Mouse (Mus musculus): ENCODE data around the gene Lamtor2. TPM values are rescaled to one million over a fixed set of nuclear protein-coding genes. Genes with fewer than 3 reads are reported as not detected.

Gene Lamtor2
- total and polyA plus RNA-seq, 3 experiments: 125 to 188 TPM; not detected in 1

DNA sequence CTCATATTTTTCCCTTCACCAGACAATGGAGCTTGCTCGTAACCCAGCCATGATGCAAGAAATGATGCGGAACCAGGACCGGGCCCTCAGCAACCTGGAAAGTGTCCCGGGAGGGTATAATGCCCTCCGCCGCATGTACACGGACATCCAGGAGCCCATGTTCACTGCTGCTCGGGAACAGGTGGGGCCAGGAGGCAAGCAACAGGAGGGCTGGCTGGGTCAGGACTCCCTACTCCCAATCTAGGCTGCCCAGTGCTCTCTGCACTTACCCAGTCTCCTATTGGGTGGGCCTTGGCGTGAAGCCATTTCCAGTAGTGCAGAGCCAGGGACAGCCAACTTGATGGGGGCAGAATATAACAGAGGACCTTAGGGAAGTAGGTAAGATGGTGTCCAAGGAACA, 6.7 kb upstream of the Lamtor2 start (continued):
- TF ChIP-seq ZMIZ1 (IDR thresholded peaks at IDR 0.05; ENCODE audit: low read depth, low read length): no peak

DNA sequence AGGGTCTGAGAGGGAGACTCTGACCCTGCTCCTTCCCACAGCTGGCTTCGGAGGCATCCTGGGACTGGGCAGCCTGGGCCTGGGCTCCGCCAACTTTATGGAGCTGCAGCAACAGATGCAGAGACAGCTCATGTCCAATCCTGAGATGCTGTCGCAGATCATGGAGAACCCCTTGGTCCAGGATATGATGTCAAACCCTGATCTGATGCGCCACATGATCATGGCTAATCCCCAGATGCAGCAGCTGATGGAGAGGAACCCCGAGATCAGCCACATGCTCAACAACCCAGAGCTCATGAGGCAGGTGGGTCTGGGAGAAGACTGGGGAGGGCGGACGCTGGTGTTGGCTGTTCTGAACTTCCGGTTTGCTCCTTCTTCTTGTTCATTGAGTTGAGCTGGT, 3.7 kb upstream of the Lamtor2 start:
- no peak for DNase-seq (ENCODE audit: low read depth, low spot score)
- TF ChIP-seq KAT2A (conservative IDR thresholded peaks at IDR 0.05; ENCODE audit: low read depth, low read length): no peak
- no peak for TF ChIP-seq POLR2AphosphoS2 (IDR thresholded peaks at IDR 0.05; ENCODE audit: low read length)
- TF ChIP-seq MAZ (IDR thresholded peaks at IDR 0.05; ENCODE audit: low read depth, low read length): no peak
- no peak for TF ChIP-seq JUND (IDR thresholded peaks at IDR 0.05; ENCODE audit: low read depth, low read length)
- no peak for TF ChIP-seq UBTF (IDR thresholded peaks at IDR 0.05; ENCODE audit: borderline replicate concordance, insufficient read depth, low read depth, low read length)
- TF ChIP-seq ZC3H11A (IDR thresholded peaks at IDR 0.05; ENCODE audit: low read depth, low read length): no peak
- TF ChIP-seq CTCF (IDR thresholded peaks at IDR 0.05 in 2 of 3, conservative IDR thresholded peaks at IDR 0.05 in 1 of 3; ENCODE audit: control insufficient read depth in 1 of 3, insufficient read depth in 1 of 3, low read depth in 2 of 3, low read length in 3 of 3, poor library complexity in 1 of 3, severe bottlenecking in 1 of 3): no peak
- TF ChIP-seq RCOR1 (IDR thresholded peaks at IDR 0.05; ENCODE audit: low read depth, low read length): no peak
- no peak for TF ChIP-seq E2F4 (IDR thresholded peaks at IDR 0.05; ENCODE audit: borderline replicate concordance, low read depth, low read length)
- TF ChIP-seq MYC (IDR thresholded peaks at IDR 0.05; ENCODE audit: low read depth, low read length): no peak
- no peak for TF ChIP-seq BHLHE40 (IDR thresholded peaks at IDR 0.05; ENCODE audit: borderline replicate concordance, low read depth, low read length)
- TF ChIP-seq MAX (IDR thresholded peaks at IDR 0.05; ENCODE audit: low read length): no peak
- no peak for TF ChIP-seq ZNF384 (IDR thresholded peaks at IDR 0.05; ENCODE audit: low read depth, low read length)
- TF ChIP-seq NELFE (IDR thresholded peaks at IDR 0.05; ENCODE audit: low read depth, low read length): no peak
- no peak for TF ChIP-seq ETS1 (IDR thresholded peaks at IDR 0.05; ENCODE audit: low read depth, low read length)
- H3K9ac ChIP-seq (ENCODE audit: control insufficient read depth, low read depth, low read length, poor library complexity, severe bottlenecking): no peak overlapping the region
- H3K27me3 ChIP-seq (ENCODE audit: control insufficient read depth in 1 of 2, insufficient read depth in 2 of 2, low read length in 2 of 2): no peaks in the 10 kb centered on the region
- peaks cover 3 to 5% of the 10 kb centered on the region in 2 experiments; a peak in 2 of 4 replicates for H3K4me1 ChIP-seq (ENCODE audit: control insufficient read depth in 1 of 2, insufficient read depth in 2 of 2, low read length in 2 of 2)
- no peak overlapping the region for H3K4me3 ChIP-seq (ENCODE audit: control insufficient read depth in 1 of 2, insufficient read depth in 1 of 2, low read depth in 2 of 2, low read length in 2 of 2)
- H3K79me2 ChIP-seq (ENCODE audit: control insufficient read depth, insufficient read depth, low read length, poor library complexity): peaks cover 24% of the 10 kb centered on the region
- no peaks in the 10 kb centered on the region for H3K9me3 ChIP-seq (replicated peaks; ENCODE audit: insufficient read depth, low read length)
- H3K36me3 ChIP-seq (ENCODE audit: control insufficient read depth in 1 of 2, insufficient read depth in 2 of 2, low read length in 2 of 2): peaks cover 9 to 28% of the 10 kb centered on the region in 2 experiments
- no peak overlapping the region for H3K27ac ChIP-seq (ENCODE audit: control insufficient read depth, low read depth, low read length)

GRCm38 (mm10) chr3:88555731-88556130, 2.9 kb upstream of the Lamtor2 start:
- no peak overlapping the region for H3K4me3 ChIP-seq (ENCODE audit: control insufficient read depth in 1 of 2, insufficient read depth in 1 of 2, low read depth in 2 of 2, low read length in 2 of 2)
- DNase-seq (ENCODE audit: low read depth, low spot score): no peak
- peaks cover 3 to 5% of the 10 kb centered on the region in 2 experiments; a peak in 2 of 4 replicates for H3K4me1 ChIP-seq (ENCODE audit: control insufficient read depth in 1 of 2, insufficient read depth in 2 of 2, low read length in 2 of 2)
- H3K9ac ChIP-seq (ENCODE audit: control insufficient read depth, low read depth, low read length, poor library complexity, severe bottlenecking): no peak overlapping the region
- peaks cover 24% of the 10 kb centered on the region for H3K79me2 ChIP-seq (ENCODE audit: control insufficient read depth, insufficient read depth, low read length, poor library complexity)
- H3K36me3 ChIP-seq (ENCODE audit: control insufficient read depth in 1 of 2, insufficient read depth in 2 of 2, low read length in 2 of 2): peaks cover 9 to 19% of the 10 kb centered on the region in 2 experiments
- no peak overlapping the region for H3K27ac ChIP-seq (ENCODE audit: control insufficient read depth, low read depth, low read length)
- no peaks in the 10 kb centered on the region for H3K9me3 ChIP-seq (replicated peaks; ENCODE audit: insufficient read depth, low read length)
- TF ChIP-seq USF2 (IDR thresholded peaks at IDR 0.05; ENCODE audit: borderline replicate concordance in 1 of 2, insufficient read depth in 1 of 2, low read depth in 1 of 2, low read length in 2 of 2): no peak
- TF ChIP-seq CHD2 (IDR thresholded peaks at IDR 0.05; ENCODE audit: low read length): no peak
- no peak for TF ChIP-seq ZC3H11A (IDR thresholded peaks at IDR 0.05; ENCODE audit: low read depth, low read length)
- TF ChIP-seq TBP (IDR thresholded peaks at IDR 0.05; ENCODE audit: low read depth, low read length): no peak
- no peak for TF ChIP-seq RCOR1 (IDR thresholded peaks at IDR 0.05; ENCODE audit: low read depth, low read length)
- no peak for TF ChIP-seq POLR2A (IDR thresholded peaks at IDR 0.05; ENCODE audit: control insufficient read depth in 1 of 2, insufficient read depth in 1 of 2, low read depth in 1 of 2, low read length in 2 of 2, poor library complexity in 1 of 2)
- no peak for TF ChIP-seq POLR2AphosphoS5 (IDR thresholded peaks at IDR 0.05; ENCODE audit: borderline replicate concordance, low read depth, low read length)
- TF ChIP-seq MAFK (IDR thresholded peaks at IDR 0.05; ENCODE audit: borderline replicate concordance, low read depth, low read length): no peak
- no peak for TF ChIP-seq TAL1 (IDR thresholded peaks at IDR 0.05; ENCODE audit: low read length)
- TF ChIP-seq MXI1 (IDR thresholded peaks at IDR 0.05; ENCODE audit: low read depth, low read length): no peak
- TF ChIP-seq MAZ (IDR thresholded peaks at IDR 0.05; ENCODE audit: low read depth, low read length): no peak
- no peak for TF ChIP-seq MAX (IDR thresholded peaks at IDR 0.05; ENCODE audit: low read length)
- TF ChIP-seq ZNF384 (IDR thresholded peaks at IDR 0.05; ENCODE audit: low read depth, low read length): no peak
- TF ChIP-seq ELF1 (IDR thresholded peaks at IDR 0.05; ENCODE audit: low read depth, low read length): no peak
- TF ChIP-seq BHLHE40 (IDR thresholded peaks at IDR 0.05; ENCODE audit: borderline replicate concordance, low read depth, low read length): no peak
- H3K27me3 ChIP-seq (ENCODE audit: control insufficient read depth in 1 of 2, insufficient read depth in 2 of 2, low read length in 2 of 2): no peaks in the 10 kb centered on the region

Data from MEL (cell line).